12 mouse cellular contexts compared by ENCODE assay signal in the genomic region with DNA sequence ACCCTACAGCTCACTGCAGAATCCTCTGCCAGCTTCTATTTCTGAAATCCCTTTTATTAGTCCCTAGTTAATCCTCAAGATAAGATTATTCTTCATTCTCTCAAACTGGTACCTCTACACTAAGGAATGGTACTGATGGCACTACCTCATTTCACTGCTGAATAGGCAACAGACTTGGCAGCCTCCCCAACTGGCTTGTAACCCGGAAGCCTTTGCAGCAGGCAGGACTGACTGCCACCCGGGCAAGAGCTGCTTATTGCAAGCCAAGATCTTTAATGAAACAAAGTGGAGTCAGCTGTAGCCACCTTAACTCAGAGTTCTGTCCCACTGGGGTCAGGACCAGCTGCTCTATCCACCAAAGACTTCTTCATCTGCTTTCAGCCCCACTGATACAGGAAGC.
DNase-seq lines count a peak whose midpoint lies in the region.
"Had no signal": no experiment of that assay in that cellular context is flagged by ENCODE, and none has a peak within 500 bp of the region (broad histone marks: within the 10 kb centered on the region; RNA-seq: fewer than 3 reads in every experiment).

No protein-coding gene starts in this region.

- intact Hi-C loops in heart, postnatal 25 days (cut with DNase I) = no loop called here
- intact Hi-C loops in heart, postnatal 10 days (cut with DNase I) = no loop called here

- DNase-seq in gastrocnemius, adult 18-20 months (ENCODE audit: low spot score) = peak; percentile 4
- DNase-seq in gastrocnemius, adult 8-10 months (ENCODE audit: low spot score in 2 of 2) = no peak
- peak; percentile 15 for DNase-seq in heart, adult 8-10 months (ENCODE audit: low spot score)
- DNase-seq in heart, postnatal 25 days (ENCODE audit: low spot score) = no peak
- peak; percentile 18 for DNase-seq in MN1 (ENCODE audit: low spot score)
- DNase-seq in heart, postnatal 10 days = peak; percentile 41 to 45
- DNase-seq in adrenal gland, adult 8-10 months = no peak
- DNase-seq: adrenal gland, adult 2 months; cerebellum, postnatal 36 days; forebrain, postnatal 0 days; kidney, adult 18-20 months; thymus, postnatal 14 days had no signal

Comparison
In these comparisons a context has a peak if more than half of its experiments do, and no peak if none do; other contexts are left out.
1. DNase-seq: peak in gastrocnemius, adult 18-20 months (single experiment), heart, adult 8-10 months (single experiment), MN1 (single experiment) and heart, postnatal 10 days (2 of 2); none in gastrocnemius, adult 8-10 months (0 of 2), heart, postnatal 25 days (single experiment) and adrenal gland, adult 8-10 months (single experiment).